Mouse (Mus musculus) mature B cell (primary cell): Measurements from ENCODE around the gene Mei1.

Experiments used
- in situ Hi-C: fragments of 300-500 bp; cut with MboI; formaldehyde crosslinking; loops from 2 replicates; pipeline ENCODE4 v1.14.3; 2019

The Mei1 gene

GRCm38 (mm10) chr15:82175091-82175490 lies 105.3 kb downstream of the Mei1 start:
- in situ Hi-C loops: no loop called here
